Mouse (Mus musculus) kidney, adult 2 months (tissue): ENCODE measurements around the gene Olfr741. TPM values are rescaled to one million over a fixed set of nuclear protein-coding genes. Genes with fewer than 3 reads are reported as not detected.

Experiments used
- DNase-seq: peaks from one replicate; pipeline ENCODE4 v3.0.0; 2021
- H3K27ac ChIP-seq: fragments of 200-500 bp; 2 replicates; pipeline ENCODE4 v1.5.1; 2012; ENCODE audit warnings: low read depth, low read length, control low read depth, inconsistent platforms; ENCODE audit not compliant: insufficient read depth
- H3K27me3 ChIP-seq: fragments of 200-500 bp; replicated peaks from 2 replicates; pipeline ENCODE4 v1.6.1; 2012; ENCODE audit warnings: mild to moderate bottlenecking, moderate library complexity, low read length, inconsistent platforms; ENCODE audit not compliant: control insufficient read depth, insufficient read depth
- H3K36me3 ChIP-seq: fragments of 200-500 bp; 2 replicates; pipeline ENCODE4 v1.6.1; 2012; ENCODE audit warnings: mild to moderate bottlenecking, moderate library complexity, low read length, inconsistent platforms; ENCODE audit not compliant: control insufficient read depth, insufficient read depth
- H3K4me1 ChIP-seq: fragments of 200-500 bp; 2 replicates; pipeline ENCODE4 v1.6.1; 2011; ENCODE audit warnings: low read length; ENCODE audit not compliant: control insufficient read depth, insufficient read depth
- H3K4me3 ChIP-seq: fragments of 200-500 bp; 2 replicates; pipeline ENCODE4 v1.5.1; 2011; ENCODE audit warnings: mild to moderate bottlenecking, low read depth, low read length, control low read depth; ENCODE audit not compliant: insufficient read depth
- CTCF ChIP-seq: fragments of 200-500 bp; conservative IDR thresholded peaks from 2 replicates; pipeline ENCODE4 v1.5.1; 2011; ENCODE audit warnings: low read depth, mild to moderate bottlenecking, control low read depth, low read length, moderate library complexity, mixed read lengths; ENCODE audit not compliant: insufficient read depth, insufficient read length
- POLR2A ChIP-seq: fragments of 200-500 bp; IDR thresholded peaks from one replicate; pipeline ENCODE4 v1.6.1; 2011; ENCODE audit warnings: low read depth, low read length, control low read depth
- WGBS: fragments of 180-500 bp; shearing (Covaris S2); methylation state at CpG from one replicate; pipeline ENCODE4 v1.1.7; 2018; 5-methylcytosine and 5-hydroxymethylcytosine counted together
- polyA plus RNA-seq: library from polyadenylated mRNA; depleted of rRNA; stranded (reverse); fragments of >200 nt; gene quantifications from 2 replicates; pipeline ENCODE4 v1.2.3, GENCODE M21; 2012; rRNA removed

The Olfr741 gene
- not detected in 2 replicates for polyA plus RNA-seq

DNA sequence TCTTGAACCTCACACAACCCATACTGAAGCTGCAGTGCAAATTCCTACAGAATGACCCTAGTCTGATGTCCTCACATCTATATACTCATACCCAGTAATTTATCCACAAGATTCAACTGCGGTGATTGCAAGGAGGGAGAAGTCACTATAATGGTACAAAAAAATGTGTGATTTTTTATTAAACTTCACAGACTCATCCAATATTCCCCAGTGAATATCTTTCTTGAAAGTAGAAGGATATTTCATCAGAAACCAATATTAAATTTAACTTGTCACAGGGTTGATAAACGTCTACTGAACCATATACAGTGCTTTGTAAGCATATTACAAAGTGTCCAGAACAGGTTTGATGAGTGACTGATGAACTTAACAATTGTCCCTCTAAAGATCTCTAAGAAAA lies at the start of gene Olfr741:
Olfr741 (plus strand) TSS at position 301 of the 400 bp plus-strand sequence.
- WGBS, result 60% methylated on average over 2 of the region's 2 CpGs
- Histone ChIP-seq H3K4me1 (no peaks in the 10 kb centered on the region), H3K27me3 (no peaks in the 10 kb centered on the region), H3K36me3 (no peaks in the 10 kb centered on the region), H3K27ac (no peak within 1 kb of the TSS), H3K4me3 (no peak within 1 kb of the TSS)
- no peak for TF ChIP-seq POLR2A
- no peak for TF ChIP-seq CTCF
- no peak for DNase-seq

GRCm38 (mm10) chr14:50445245-50445644 lies 27.3 kb upstream of the Olfr741 start, which contains the start of gene Olfr740:
Olfr740 (plus strand) TSS chr14:50445545.
- Histone ChIP-seq H3K27ac (no peak within 1 kb of the TSS), H3K4me3 (no peak within 1 kb of the TSS), H3K27me3 (no peaks in the 10 kb centered on the region), H3K36me3 (no peaks in the 10 kb centered on the region), H3K4me1 (no peaks in the 10 kb centered on the region; the same call in 1 of the 2 replicates)
- 79% methylated on average over 3 of the region's 3 CpGs for whole genome bisulfite sequencing
- TF ChIP-seq POLR2A, result no peak
- TF ChIP-seq CTCF, result no peak
- DNase-seq, result no peak

- peak; percentile 65 for DNase-seq
- no peaks in the 10 kb centered on the region for H3K36me3 ChIP-seq
- H3K4me3 ChIP-seq, result no peak overlapping the region
- H3K27ac ChIP-seq, result no peak overlapping the region
- TF ChIP-seq CTCF, result no peak
- no peak for TF ChIP-seq POLR2A
- no peaks in the 10 kb centered on the region for H3K4me1 ChIP-seq
- 61% methylated on average over 2 of the region's 2 CpGs for WGBS
- no peaks in the 10 kb centered on the region for H3K27me3 ChIP-seq
Observed at GRCm38 (mm10) chr14:50478406-50478805, 5.9 kb downstream of the Olfr741 start.

- DNase-seq, result no peak
- Histone ChIP-seq H3K36me3 (no peaks in the 10 kb centered on the region), H3K4me1 (no peaks in the 10 kb centered on the region), H3K27me3 (no peaks in the 10 kb centered on the region), H3K27ac (no peak within 1 kb of the TSS), H3K4me3 (no peak within 1 kb of the TSS)
- TF ChIP-seq CTCF (no peak), POLR2A (no peak)
- WGBS, result 38% methylated on average over 2 of the region's 2 CpGs
Observed at GRCm38 (mm10) chr14:50503300-50503699, 30.8 kb downstream of the Olfr741 start, which contains the start of gene Olfr742. Olfr742 (plus strand) TSS chr14:50503600.

GRCm38 (mm10) chr14:50521539-50521938 lies 49.0 kb downstream of the Olfr741 start, which contains the start of gene Olfr743:
Olfr743 (plus strand) TSS chr14:50521839.
- no peak for DNase-seq
- Histone ChIP-seq H3K27me3 (no peaks in the 10 kb centered on the region), H3K4me1 (no peaks in the 10 kb centered on the region), H3K36me3 (no peaks in the 10 kb centered on the region), H3K27ac (no peak within 1 kb of the TSS), H3K4me3 (no peak within 1 kb of the TSS)
- no peak for TF ChIP-seq CTCF
- TF ChIP-seq POLR2A, result no peak

Other genes with a start within 250 kb of the Olfr741 start
- gene Olfr731, start 230.9 kb upstream of the Olfr741 start, polyA plus RNA-seq, result not detected in 2 replicates
- not detected in 2 replicates for gene Olfr732, start 188.5 kb upstream of the Olfr741 start, polyA plus RNA-seq
- gene Olfr733, start 171.2 kb upstream of the Olfr741 start, polyA plus RNA-seq, result not detected in 2 replicates
- gene Olfr734, start 146.0 kb upstream of the Olfr741 start, polyA plus RNA-seq, result not detected in 2 replicates
- gene Olfr735, start 123.9 kb upstream of the Olfr741 start, polyA plus RNA-seq, result not detected in 2 replicates
- gene Tlr11, start 114.8 kb upstream of the Olfr741 start, polyA plus RNA-seq, result 0.34 and 0.50 TPM in 2 replicates
- not detected in 2 replicates for gene Olfr736, start 91.6 kb upstream of the Olfr741 start, polyA plus RNA-seq
- gene Olfr738, start 65.2 kb upstream of the Olfr741 start, polyA plus RNA-seq, result not detected in 2 replicates
- not detected in 2 replicates for gene Olfr739, start 54.1 kb upstream of the Olfr741 start, polyA plus RNA-seq
- not detected in 2 replicates for gene Olfr740, start 27.2 kb upstream of the Olfr741 start, polyA plus RNA-seq
- gene Olfr742, start 30.9 kb downstream of the Olfr741 start, polyA plus RNA-seq, result not detected in 2 replicates
- gene Olfr743, start 49.1 kb downstream of the Olfr741 start, polyA plus RNA-seq, result not detected in 2 replicates
- not detected in 2 replicates for gene Olfr744, start 142.1 kb downstream of the Olfr741 start, polyA plus RNA-seq
- not detected in 2 replicates for gene Olfr745, start 166.7 kb downstream of the Olfr741 start, polyA plus RNA-seq
- gene Olfr746, start 174.3 kb downstream of the Olfr741 start, polyA plus RNA-seq, result not detected in 2 replicates
- gene Olfr747, start 220.5 kb downstream of the Olfr741 start, polyA plus RNA-seq, result not detected in 2 replicates
- gene Olfr748, start 234.6 kb downstream of the Olfr741 start, polyA plus RNA-seq, result not detected in 2 replicates